Mouse (Mus musculus): ENCODE measurements around the gene Ccdc63.

DNA sequence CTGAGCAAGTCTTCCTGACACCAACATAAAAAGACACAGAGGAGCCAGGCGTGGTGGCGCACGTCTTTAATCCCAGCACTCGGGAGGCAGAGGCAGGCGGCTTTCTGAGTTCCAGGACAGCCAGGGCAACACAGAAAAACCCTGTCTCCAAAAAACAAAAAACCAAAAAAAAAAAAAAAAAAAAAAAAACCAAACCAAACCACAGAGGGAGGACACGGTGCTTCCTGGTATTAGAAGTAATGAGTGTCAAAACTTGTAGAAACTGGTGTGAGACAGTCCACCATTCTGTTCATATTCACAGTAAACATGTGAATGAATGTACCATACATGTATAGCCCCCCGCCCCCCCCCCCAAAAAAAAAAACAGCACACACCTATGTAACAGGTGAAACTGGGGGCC is 35.3 kb upstream of the Ccdc63 start:
- TF ChIP-seq CTCF (IDR thresholded peaks at IDR 0.05; ENCODE audit: low read depth, low read length) (no peak), TAL1 (conservative IDR thresholded peaks at IDR 0.05; ENCODE audit: low read depth, low read length) (no peak), GATA1 (IDR thresholded peaks at IDR 0.05; ENCODE audit: borderline replicate concordance, low read length) (no peak)
